Mouse (Mus musculus): ENCODE results near the gene 1700123O20Rik. TPM values are rescaled to one million over a fixed set of nuclear protein-coding genes. Genes with fewer than 3 reads are reported as not detected.

Gene 1700123O20Rik
- total RNA-seq (2014; fragmentation: Nextera tagmentation) (44.3 and 69.7 TPM in 2 replicates), total RNA-seq (2017) (42.2 and 50.0 TPM in 2 replicates)

DNA sequence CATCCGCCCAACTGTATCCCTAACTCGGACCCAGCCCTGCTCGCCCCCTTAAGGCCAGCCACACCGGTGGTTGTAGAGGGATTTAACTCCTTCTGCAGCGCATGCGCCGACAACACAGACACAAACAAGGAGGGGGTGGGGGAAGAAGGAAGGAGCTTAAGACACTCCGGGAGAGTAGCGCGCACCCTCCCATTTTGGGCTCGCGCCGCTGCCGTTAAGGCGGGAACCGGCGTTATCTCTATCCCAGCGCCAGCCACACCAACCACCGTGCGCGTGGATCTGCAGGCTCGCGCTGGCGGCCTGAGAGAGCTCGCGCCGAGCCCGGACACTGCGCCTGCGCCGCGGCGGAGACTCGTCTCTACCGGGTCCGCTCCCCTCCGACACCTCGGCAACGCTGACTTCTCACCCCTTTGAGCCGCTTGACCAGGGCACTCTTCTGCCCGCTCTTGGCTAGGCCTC, at the start of gene 1700123O20Rik:
1700123O20Rik (plus strand) TSS at position 154 of the 459 bp plus-strand sequence.
- ATAC-seq (replicated peaks; ENCODE audit: poor library complexity, severe bottlenecking) = peak; percentile 69

DNA sequence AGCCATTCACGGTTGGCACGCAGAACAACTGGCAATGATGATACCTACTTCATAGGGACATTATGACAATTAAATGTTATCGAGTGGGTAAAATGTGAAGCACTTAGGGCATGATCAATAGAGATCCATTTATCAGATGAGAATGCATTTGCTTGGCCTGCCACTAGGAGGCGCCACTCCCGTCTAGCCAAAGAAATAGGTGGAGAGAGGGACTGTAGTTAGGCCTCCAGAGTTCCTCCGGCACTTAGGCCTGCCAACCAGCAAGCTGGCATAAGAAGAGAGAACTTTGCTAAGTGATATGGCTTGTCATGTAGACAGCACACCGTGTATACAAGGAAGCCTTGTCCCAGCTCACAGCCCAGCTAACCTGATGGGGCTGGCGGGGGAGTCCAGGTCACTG, 49.1 kb upstream of the 1700123O20Rik start:
- ATAC-seq (replicated peaks; ENCODE audit: poor library complexity, severe bottlenecking) = no peak

DNA sequence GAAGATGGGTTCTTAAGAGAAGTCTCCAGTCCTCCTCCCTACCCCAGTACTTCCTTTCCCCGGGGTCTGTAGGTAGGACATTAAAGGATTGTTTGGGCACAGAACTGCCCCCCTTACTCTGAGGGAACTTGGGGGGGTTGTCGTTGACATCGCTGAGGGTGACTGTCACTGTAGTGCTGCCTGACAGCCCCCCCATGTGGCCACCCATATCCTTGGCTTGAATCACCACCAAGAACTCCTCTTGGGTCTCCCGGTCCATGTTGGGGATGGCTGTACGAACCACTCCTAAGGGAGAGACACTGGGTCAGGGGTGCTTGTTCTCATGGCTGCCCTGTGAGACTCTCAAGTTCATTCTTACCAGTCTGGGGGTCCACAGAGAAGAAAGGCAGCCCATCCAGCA, 47.8 kb upstream of the 1700123O20Rik start:
- ATAC-seq (replicated peaks; ENCODE audit: poor library complexity, severe bottlenecking) = no peak

DNA sequence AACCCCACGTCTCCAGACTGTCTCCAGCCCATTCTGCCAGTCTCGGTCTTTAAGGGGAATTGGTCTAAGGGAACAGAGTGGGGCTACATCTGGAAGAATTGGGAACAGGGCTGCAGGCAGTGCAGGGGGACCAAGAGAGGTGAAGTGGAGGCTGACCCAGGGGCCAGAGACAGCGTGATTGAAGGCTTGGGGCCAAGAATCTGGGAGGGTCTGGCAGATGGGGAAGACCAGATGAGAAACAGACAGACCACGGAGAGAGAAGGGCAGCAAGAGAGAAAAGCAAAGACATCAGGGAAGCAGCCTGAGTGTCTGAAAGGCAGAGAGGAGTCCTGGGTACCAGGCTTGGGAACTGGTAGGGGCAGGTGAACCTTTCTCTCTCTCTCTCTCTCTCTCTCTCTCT, 45.9 kb upstream of the 1700123O20Rik start:
- no peak for ATAC-seq (replicated peaks; ENCODE audit: poor library complexity, severe bottlenecking)

DNA sequence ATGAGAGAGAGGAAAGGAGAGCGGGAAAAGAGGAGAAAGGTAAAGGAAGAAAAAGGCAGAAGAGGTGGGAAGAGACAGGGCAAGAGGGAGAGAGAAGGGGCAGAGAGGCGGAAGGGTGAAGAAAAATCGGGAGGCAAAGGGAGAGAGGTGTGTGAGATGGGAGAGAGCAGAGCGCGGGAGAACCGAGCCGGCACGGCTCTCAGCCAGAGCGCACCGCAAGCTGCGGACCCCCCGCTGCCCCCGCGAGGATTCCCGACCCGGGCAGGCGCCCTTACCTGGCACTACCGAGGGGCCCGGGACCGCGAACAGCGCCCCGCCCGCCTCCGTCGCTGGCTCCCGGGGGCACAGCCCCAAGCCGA, 45.1 kb upstream of the 1700123O20Rik start, which contains the start of gene Gm17606:
Gm17606 (plus strand) TSS at position 7 of the 359 bp plus-strand sequence.
- no peak for ATAC-seq (replicated peaks; ENCODE audit: poor library complexity, severe bottlenecking)

DNA sequence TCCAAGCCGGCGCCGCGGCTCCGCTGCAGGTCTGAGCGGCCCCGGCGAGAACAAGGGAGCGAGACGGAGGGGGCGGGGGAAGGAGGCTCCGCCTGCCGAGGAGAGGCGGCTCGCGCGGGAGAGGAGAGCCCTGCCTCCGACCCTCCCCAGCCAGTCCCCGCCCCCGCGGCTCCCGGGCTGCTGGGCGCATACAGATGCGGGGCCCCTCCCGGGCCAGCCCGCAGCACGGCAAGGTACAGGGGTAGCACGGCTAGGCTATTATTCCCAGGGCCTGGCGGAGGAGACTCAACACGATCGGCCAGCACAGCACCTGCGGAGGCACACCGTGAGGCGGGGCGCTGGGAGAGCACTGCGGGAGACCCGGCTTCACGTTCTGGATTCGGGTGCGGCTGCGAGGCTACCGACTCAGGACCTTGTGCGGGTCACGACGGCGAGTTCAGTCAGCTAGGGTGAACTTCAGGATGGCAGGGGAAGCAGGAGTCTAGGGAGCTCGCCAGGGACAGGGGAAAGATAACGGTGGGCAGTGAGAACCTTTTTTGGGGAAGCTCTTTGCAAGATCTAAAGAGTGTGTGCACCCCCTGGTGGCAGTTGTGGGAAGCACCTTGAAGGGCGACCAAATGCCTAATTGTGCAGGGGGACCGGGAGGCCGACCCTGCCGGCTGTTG, 44.6 kb upstream of the 1700123O20Rik start, which contains the start of gene Cdh24:
Cdh24 (minus strand) TSS at position 60 of the 665 bp plus-strand sequence.
- ATAC-seq (replicated peaks; ENCODE audit: poor library complexity, severe bottlenecking) = peak; percentile 83

DNA sequence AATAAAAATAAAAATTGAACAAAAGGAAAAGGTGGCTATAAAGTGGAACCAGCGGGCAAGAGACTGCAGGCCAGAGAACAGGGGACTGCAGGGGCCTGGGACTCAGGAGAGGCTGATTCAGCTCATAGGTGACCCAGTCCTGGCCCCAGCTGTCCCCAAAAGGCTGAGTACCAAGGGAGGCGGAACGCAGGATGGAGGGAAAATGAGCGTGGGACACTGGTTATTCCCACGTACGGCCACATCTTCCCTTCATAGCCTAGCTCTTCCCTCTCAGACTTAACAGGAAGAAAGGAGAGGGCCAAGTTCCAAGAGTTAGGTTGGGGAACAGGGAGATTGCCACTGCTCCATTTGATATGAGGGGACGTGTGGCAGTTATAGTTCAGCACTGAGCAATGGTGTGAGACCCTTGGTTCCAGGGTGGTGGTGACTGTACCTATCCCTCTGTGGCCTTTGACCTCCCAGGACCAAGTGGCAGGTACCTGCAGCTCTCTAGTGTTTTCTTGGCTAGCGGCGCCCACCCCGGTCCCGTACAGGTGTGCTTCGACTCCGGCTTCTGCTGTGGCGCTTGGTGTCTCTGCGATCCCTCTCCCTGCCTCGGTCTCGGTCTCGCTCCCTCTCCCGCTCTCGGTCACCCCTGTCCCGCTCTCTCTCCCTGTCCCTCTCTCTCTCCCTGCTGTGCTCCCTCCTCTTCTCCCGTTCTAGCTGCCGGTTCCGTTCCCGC, 43.6 kb upstream of the 1700123O20Rik start:
- no peak for ATAC-seq (replicated peaks; ENCODE audit: poor library complexity, severe bottlenecking)

DNA sequence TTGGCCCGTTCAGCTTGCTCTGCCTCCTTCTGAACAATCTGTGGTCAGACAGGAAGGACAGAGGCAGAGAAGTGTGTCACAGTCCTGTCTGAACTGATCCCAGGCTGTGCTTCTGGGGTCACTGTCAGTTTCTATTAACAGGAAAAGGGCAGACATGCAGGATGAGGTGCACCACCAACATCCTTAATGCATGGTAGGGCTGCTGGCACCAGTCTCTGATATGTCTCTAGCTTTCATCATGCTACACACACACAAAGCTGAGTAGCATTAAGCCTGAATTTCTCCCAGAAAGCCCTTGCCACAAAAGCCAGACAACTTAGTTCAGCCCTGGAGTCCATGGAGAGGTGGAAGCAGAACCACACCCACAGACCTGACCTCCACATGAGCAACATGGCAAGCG, 43.0 kb upstream of the 1700123O20Rik start:
- no peak for ATAC-seq (replicated peaks; ENCODE audit: poor library complexity, severe bottlenecking)

DNA sequence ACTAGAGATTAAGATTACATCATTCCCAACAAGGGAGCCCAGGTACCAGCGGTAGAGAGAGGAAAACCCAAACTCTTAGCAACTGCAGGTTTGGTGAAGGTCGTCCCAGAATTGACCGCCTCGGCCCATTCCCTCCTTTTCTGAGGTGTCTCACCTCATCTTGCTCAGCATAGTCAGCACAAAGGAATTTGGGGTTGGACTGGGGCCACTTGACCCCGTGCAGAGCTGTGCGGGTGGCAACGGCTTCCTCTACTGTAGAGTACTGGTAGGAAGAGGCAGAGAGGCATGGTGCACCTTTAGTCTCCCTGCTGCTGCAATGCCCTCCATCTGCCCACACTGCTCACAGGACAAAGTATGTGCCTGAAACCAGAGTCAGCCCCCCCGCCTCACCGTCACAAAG, 41.7 kb upstream of the 1700123O20Rik start:
- no peak for ATAC-seq (replicated peaks; ENCODE audit: poor library complexity, severe bottlenecking)

DNA sequence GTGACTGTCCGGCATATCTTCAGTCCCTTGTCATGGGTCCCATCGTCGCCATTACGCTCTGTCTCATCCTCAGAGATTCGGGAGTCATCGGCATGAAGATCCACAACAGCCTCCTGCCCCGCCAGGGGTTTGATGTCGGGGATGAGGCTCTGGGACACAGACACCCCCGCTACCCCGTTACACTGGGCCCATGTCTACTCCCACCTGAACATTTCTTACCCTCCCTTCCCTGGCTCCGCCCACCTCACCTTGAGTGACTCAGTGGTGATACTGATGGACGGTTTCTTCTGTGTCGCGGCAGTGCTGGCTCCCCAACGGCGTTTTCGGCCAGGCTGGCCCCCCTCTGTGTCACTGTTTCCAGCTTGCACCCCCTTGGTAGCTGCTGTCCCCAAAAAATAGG, 39.6 kb upstream of the 1700123O20Rik start:
- no peak for ATAC-seq (replicated peaks; ENCODE audit: poor library complexity, severe bottlenecking)

DNA sequence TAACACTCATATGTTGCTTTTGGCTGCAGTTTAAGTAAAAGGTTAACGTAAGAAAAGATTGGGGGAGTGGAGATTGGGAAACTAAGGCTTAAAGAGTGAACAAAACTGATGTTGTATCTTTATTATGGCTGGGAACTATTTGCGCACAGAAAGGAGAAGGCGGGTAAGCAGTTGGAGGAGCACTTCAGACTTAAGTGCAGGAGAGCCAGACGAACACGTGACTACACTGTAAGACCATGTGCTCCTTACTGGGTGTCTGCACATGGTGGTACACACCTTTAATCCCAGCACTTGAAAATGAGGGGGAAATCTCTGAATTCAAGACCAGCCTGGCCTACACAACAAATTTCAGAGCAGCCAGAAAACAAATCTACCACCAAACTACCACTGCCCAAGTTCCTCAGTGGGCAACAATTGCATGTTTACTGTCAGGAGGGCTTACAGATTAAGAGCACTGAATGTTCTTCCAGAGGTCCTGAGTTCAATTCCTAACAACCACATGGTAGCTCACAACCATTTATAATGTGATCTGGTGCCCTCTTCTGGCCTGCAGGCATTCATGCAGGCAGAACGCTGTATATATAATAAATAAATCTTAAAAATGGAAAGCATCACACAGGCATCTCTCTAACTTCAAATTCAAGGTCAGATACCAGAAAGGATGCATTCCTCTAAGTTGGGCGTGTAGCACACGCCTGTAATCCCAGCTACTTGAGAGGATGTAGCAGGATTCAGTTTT, 38.9 kb upstream of the 1700123O20Rik start:
- ATAC-seq (replicated peaks; ENCODE audit: poor library complexity, severe bottlenecking) = no peak

DNA sequence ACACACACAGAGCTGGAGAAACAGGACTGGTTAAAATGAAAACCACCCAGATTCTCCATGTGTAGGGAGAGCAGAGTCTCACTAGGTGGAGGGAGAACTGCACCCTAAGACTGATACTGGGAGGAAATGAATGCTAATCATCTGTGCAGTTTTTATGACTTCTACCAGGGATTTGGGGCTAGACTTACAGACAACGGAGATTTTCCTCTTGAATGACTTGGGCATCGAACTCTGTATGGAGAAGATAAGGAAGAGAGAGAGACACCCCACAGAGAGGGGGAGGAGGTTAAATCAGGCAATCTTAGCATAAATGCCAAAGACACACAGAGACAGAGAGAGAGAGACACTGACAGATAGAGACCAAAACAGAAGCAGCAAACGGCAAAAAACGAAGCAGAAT, 38.1 kb upstream of the 1700123O20Rik start:
- ATAC-seq (replicated peaks; ENCODE audit: poor library complexity, severe bottlenecking) = no peak

DNA sequence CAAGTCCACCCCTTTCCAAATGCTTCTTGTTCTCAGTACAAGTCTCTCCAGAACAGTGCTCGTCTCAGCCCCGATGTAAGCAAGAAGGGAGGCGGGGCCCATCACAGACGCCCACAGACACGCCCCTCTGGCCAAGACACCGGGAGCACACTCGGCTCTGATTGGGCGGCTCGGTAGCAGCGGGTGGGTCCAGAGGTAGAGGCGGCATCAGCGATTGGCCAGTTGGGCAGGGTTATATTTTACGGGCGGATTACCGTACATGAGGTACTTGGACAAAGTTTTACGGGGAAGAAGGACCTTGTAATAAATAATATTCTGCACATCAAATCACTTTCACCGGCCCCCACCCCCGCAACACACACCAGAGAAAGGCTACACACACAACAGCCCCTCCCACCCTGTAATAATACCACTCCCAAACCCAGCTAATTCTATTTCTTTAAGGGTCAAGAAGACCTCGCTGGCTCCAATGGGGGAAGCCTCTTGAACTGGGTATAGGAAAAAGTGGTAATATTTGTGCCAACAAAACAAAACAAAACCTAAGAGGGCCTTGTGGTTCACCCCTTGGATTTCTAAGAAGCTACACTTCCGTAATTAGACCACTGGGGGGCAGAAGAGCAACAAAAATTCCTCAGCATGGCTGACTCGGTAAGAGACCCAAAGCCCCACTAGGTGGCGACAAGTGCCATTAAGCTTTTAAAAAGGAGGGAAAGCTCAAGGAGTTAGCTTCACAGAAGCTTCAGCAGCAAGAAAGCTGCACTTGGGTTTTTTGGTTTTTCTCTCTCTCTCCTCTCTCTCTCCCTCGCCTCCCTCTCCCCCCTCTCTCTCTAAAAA, 35.2 kb upstream of the 1700123O20Rik start:
- peak; percentile 67 for ATAC-seq (replicated peaks; ENCODE audit: poor library complexity, severe bottlenecking)

DNA sequence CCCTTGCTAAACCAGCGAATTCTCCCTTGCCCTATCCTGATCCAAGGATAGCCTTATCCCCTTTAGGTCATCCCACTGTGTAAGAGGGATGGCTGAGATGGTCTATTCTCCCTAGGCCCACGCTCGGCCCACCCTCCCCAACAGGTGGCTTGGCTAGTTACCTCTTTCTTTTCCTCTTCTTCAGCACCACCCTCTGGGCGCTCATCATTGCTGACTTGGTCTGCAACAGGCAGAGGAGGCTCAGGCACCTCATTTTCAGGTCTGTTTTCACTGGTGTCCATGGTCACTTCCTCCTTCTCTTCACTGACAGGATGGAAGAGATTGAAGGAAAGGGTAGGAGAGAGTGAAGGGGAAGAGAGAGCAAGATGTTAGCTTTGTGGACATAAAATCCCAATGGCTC, 34.5 kb upstream of the 1700123O20Rik start:
- ATAC-seq (replicated peaks; ENCODE audit: poor library complexity, severe bottlenecking) = no peak

DNA sequence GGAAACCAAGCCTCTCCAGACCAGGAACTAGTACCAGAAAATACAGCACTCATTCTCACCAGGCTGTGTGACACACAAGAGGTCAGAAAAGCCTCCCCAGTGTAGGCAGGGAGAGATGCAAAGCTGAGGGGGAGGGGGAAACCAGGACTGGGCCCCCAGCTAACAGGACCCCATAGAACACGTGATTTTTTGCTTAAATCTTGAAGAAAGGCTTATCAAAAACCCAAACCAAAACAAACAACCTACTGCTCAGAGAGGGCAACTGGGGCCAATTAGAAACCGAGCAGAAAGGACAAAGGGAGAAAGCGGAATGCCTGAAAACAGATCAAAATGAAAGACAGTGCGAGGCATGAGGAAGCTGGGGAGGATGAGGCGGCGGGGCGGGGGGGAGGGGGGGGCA, 33.2 kb upstream of the 1700123O20Rik start:
- no peak for ATAC-seq (replicated peaks; ENCODE audit: poor library complexity, severe bottlenecking)

DNA sequence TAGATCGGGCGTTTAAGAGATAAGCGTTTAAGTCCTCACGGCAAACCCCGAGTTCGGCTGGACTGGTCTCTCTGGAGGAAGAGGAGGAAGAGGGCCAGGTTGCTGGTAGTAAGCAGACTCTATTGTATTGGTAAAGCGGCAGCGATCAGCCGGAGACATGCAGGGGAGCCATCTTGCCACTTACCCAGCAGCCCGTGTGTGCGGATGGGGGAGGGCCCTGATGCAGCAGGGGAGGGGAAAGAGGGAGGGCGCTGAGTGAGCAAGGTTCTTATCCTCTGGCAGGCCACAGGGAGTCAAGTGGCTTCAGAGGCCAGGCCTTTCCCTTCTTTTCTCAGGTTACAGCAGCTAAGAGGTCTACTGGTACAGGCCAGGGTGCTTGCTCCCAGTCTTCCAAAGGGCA, 32.5 kb upstream of the 1700123O20Rik start:
- peak; percentile 89 for ATAC-seq (replicated peaks; ENCODE audit: poor library complexity, severe bottlenecking)

DNA sequence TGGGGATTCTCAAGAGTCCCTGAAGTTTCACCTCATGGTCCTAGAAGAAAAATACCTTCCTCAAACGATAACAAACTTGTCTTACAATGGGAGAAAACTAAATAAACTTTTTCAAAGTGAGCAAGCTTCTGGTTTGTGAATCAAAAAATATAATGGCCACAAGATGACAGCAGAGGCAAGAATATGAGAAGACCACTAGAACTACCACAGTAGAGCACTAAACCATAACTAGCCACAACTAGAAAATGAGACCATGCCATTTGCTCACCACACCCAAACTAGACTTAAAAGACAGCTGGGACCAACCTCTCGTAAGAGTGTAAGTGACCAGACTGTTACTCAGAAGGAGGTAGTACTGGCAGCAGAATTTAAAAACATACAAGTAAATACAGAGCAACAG, 26.0 kb upstream of the 1700123O20Rik start:
- no peak for ATAC-seq (replicated peaks; ENCODE audit: poor library complexity, severe bottlenecking)

DNA sequence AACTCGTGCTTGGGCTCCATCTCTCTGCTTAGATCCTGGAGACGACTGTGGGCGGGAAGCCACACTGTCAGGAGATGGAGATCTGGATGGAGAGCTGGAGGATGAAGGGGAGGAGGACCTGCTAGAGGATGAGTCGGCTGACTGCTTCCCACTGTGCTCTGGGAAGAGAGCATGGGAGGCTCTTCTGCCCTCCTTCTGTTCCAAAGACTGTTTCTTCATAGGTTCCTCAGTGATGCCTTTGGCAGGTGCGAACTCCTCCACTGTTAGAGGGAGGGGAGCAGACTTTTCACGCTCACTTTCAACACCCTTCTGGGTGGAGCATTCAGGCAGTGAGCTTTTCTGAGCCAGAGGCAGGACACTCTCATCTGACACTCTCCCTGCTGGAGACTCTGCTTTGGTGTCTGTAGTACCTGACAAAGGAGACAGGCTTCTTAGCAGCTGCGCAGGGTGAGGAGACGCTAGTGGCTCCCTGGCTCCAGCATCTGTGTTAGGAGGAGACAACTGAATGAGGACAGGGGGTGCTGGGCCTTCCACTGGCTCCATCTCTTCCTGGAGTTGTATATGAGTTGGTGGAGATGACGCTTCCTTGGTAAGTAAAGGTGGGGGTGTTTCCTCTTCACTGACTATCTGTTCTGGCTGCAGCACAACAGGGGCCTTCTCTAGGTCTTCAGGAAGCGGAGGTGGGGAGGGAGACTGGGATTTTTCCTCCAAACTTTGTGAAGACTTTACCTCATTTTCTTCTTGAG, 21.4 kb upstream of the 1700123O20Rik start:
- ATAC-seq (replicated peaks; ENCODE audit: poor library complexity, severe bottlenecking) = no peak

DNA sequence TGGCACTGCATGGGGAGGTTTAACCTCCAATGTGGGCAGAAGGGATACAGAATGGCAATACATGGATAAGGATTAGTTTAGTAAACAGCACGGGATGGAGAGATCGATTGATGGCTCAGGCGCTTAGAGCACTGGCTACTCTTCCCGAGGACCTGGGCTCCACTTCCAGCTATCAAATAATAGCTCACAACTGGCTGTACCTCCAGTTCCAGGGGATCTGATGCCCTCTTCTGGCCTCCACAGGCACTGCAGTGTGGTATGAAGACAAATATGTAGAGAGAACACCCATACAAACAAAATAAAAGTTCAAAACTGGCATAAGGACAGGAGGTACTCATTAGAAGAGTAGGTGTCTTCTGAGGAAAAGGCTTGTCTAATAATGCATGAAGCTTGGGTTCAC, 16.6 kb upstream of the 1700123O20Rik start:
- ATAC-seq (replicated peaks; ENCODE audit: poor library complexity, severe bottlenecking) = peak; percentile 66
